Mouse (Mus musculus) lung, postnatal 0 days (tissue): ENCODE measurements around the gene Wdr25.

Experiments
- CTCF ChIP-seq: IDR thresholded peaks from 2 replicates; pipeline ENCODE4 v1.5.1; 2016; ENCODE audit warnings: antibody characterized with exemption, mild to moderate bottlenecking
- EP300 ChIP-seq: IDR thresholded peaks from 2 replicates; pipeline ENCODE4 v1.6.1; 2016; ENCODE audit warnings: antibody characterized with exemption, mild to moderate bottlenecking, control low read depth

- TF ChIP-seq CTCF (no peak), EP300 (no peak)
Measured at GRCm38 (mm10) chr12:108926606-108927111, 33.2 kb downstream of the Wdr25 start.
